Mouse (Mus musculus) embryonic fibroblast, embryonic 13.5 days (primary cell): ENCODE measurements around the gene Trappc3.

ENCODE experiments used
- CTCF ChIP-seq: IDR thresholded peaks from 2 replicates; pipeline ENCODE4 v1.5.1; 2011; ENCODE audit warnings: mild to moderate bottlenecking, control low read depth, low read length, moderate library complexity, borderline replicate concordance; ENCODE audit not compliant: insufficient read depth
- POLR2A ChIP-seq: IDR thresholded peaks from 2 replicates; pipeline ENCODE4 v1.6.1; 2011; ENCODE audit warnings: low read depth, mild to moderate bottlenecking, control low read depth, low read length, moderate library complexity

GRCm38 (mm10) chr4:126261675-126262074, 450 bp upstream of the Trappc3 start:
- no peak for TF ChIP-seq CTCF
- no peak for TF ChIP-seq POLR2A
